Mouse (Mus musculus): ENCODE measurements at regions not wholly inside any gene's neighbourhood (a gene's known extent, or its start where the extent isn't known, plus 50 kb on each side); places are given as distances from the start of the nearest gene placed in this dataset.

DNA sequence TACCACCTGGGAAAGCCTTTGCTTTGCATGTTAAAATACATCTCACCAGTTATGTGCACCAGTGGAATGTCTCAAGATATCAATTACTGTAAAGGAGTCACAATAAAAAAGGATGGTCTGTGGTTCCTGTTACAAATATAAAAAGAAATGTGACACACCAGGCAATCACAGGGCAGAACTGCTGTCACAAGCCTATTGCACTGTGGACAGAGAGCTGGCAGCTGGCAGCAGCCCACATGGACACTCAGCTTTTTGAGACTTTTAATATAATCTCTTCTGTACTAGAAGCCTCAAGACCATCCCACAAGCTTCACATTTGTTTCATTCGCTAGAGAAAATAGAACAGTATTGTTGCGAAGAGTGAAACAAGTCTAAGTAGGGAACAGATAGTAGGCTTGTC, 197.7 kb downstream of the 1700129C05Rik start:
- 90% methylated on average over 2 of the region's 2 CpGs for WGBS
- Histone ChIP-seq H3K4me1 (ENCODE audit: control insufficient read depth, insufficient read depth, low read length) (peaks cover 5% of the 10 kb centered on the region; the same call in 1 of the 2 replicates), H3K27ac (ENCODE audit: insufficient read depth, low read length) (no peak overlapping the region), H3K27me3 (ENCODE audit: control insufficient read depth, insufficient read depth, low read length) (no peaks in the 10 kb centered on the region), H3K4me3 (replicated peaks; ENCODE audit: insufficient read depth, low read depth, low read length) (no peak overlapping the region)
- no peak for DNase-seq
- TF ChIP-seq POLR2A (IDR thresholded peaks at IDR 0.05; ENCODE audit: borderline replicate concordance, insufficient read depth, low read length) = no peak
- no peak for TF ChIP-seq CTCF (IDR thresholded peaks at IDR 0.05; ENCODE audit: borderline replicate concordance, insufficient read depth, low read depth, low read length)

GRCm38 (mm10) chr14:58943267-58943765, 199.4 kb downstream of the 1700129C05Rik start:
- Histone ChIP-seq H3K4me1 (ENCODE audit: control insufficient read depth, insufficient read depth, low read length) (peaks cover 12% of the 10 kb centered on the region), H3K27ac (ENCODE audit: insufficient read depth, low read length) (no peak overlapping the region), H3K4me3 (replicated peaks; ENCODE audit: insufficient read depth, low read depth, low read length) (no peak overlapping the region), H3K27me3 (ENCODE audit: control insufficient read depth, insufficient read depth, low read length) (no peaks in the 10 kb centered on the region)
- WGBS = 100% methylated on average over 1 of the region's 1 CpGs
- TF ChIP-seq CTCF (IDR thresholded peaks at IDR 0.05; ENCODE audit: borderline replicate concordance, insufficient read depth, low read depth, low read length) = no peak
- TF ChIP-seq POLR2A (IDR thresholded peaks at IDR 0.05; ENCODE audit: borderline replicate concordance, insufficient read depth, low read length) = no peak
- DNase-seq = no peak

DNA sequence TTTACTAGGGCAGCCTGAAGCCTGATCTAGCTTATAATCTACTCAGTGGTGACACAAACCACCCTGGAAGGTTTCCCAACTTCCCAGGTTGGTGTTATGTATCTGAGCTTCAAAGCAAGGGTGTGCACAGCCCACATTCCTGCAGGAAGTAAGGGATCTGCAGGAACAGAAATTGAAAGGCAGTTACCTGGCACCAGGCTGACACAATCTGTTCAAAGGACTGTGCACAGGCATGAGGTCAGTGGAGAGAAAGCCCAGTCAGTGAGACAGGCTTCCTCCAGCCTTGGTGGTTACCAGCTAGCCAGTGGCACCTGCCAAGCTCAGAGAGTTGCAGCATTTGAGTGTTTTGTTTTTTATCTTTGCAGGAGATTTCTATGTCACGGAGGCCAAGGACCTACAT, 203.6 kb downstream of the 1700129C05Rik start:
- WGBS = 10% methylated on average over 1 of the region's 1 CpGs
- TF ChIP-seq CTCF (IDR thresholded peaks at IDR 0.05; ENCODE audit: borderline replicate concordance, insufficient read depth, low read depth, low read length) (no peak), POLR2A (IDR thresholded peaks at IDR 0.05; ENCODE audit: borderline replicate concordance, insufficient read depth, low read length) (no peak)
- Histone ChIP-seq H3K4me1 (ENCODE audit: control insufficient read depth, insufficient read depth, low read length) (peaks cover 20% of the 10 kb centered on the region), H3K27me3 (ENCODE audit: control insufficient read depth, insufficient read depth, low read length) (no peaks in the 10 kb centered on the region), H3K4me3 (replicated peaks; ENCODE audit: insufficient read depth, low read depth, low read length) (no peak overlapping the region), H3K27ac (ENCODE audit: insufficient read depth, low read length) (peak overlapping the region; percentile 99; the same call in 1 of the 2 replicates)
- DNase-seq = peak; percentile 88 to 97

GRCm38 (mm10) chr14:58938601-58938970, 204.1 kb downstream of the 1700129C05Rik start:
- H3K27ac ChIP-seq (ENCODE audit: insufficient read depth, low read length) = peak overlapping the region; percentile 99
- H3K27me3 ChIP-seq (ENCODE audit: control insufficient read depth, insufficient read depth, low read length) = no peaks in the 10 kb centered on the region
- H3K4me1 ChIP-seq (ENCODE audit: control insufficient read depth, insufficient read depth, low read length) = peaks cover 20% of the 10 kb centered on the region
- DNase-seq = no peak
- TF ChIP-seq CTCF (IDR thresholded peaks at IDR 0.05; ENCODE audit: borderline replicate concordance, insufficient read depth, low read depth, low read length) (no peak), POLR2A (IDR thresholded peaks at IDR 0.05; ENCODE audit: borderline replicate concordance, insufficient read depth, low read length) (no peak)
- no peak overlapping the region for H3K4me3 ChIP-seq (replicated peaks; ENCODE audit: insufficient read depth, low read depth, low read length)
- WGBS = 15% methylated on average over 5 of the region's 5 CpGs

DNA sequence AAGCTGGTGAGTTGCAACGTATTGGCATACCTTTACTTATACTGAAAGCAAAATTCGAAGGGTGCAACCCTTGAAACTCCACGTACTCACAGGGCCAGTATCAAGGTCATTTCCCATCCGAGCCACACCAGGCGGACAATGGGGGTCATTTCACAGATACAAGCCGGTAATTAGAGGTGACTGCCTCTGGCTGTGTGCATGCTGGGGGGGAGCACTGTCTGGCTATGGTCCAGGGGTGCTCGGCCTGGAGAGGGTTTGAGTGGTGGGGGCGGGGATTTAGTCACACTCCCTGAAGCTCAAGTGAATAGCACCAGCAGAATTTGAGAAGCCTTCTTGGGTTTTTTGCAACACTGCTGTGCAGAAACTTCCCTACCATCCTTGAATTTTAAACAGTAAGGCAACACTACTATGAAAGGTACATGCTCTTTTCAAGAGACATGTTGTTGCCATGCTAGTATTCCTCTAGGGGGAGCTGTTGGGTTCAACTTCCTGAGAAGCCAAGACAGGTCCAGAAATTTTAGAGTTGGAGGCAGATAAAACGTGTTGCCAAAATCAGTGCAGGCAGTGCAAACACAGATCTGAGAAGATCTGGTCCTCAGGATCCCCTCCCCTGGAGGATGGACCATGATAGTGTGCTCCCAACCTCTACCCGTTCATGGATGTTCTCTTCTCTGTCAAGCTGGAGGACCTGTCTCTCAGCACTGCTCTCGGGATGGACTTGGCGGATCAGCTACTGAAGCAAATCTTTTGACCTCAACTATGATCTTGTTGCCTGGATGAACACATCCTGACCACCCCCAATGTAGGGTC, 204.7 kb downstream of the 1700129C05Rik start:
- Histone ChIP-seq H3K4me3 (replicated peaks; ENCODE audit: insufficient read depth, low read depth, low read length) (no peak overlapping the region), H3K4me1 (ENCODE audit: control insufficient read depth, insufficient read depth, low read length) (peaks cover 20% of the 10 kb centered on the region), H3K27me3 (ENCODE audit: control insufficient read depth, insufficient read depth, low read length) (no peaks in the 10 kb centered on the region), H3K27ac (ENCODE audit: insufficient read depth, low read length) (peak overlapping the region; percentile 99)
- DNase-seq = peak; percentile 49 to 52
- WGBS = 31% methylated on average over 12 of the region's 12 CpGs
- TF ChIP-seq POLR2A (IDR thresholded peaks at IDR 0.05; ENCODE audit: borderline replicate concordance, insufficient read depth, low read length) (no peak), CTCF (IDR thresholded peaks at IDR 0.05; ENCODE audit: borderline replicate concordance, insufficient read depth, low read depth, low read length) (peak; percentile 8; the same call in 1 of the 2 replicates)

DNA sequence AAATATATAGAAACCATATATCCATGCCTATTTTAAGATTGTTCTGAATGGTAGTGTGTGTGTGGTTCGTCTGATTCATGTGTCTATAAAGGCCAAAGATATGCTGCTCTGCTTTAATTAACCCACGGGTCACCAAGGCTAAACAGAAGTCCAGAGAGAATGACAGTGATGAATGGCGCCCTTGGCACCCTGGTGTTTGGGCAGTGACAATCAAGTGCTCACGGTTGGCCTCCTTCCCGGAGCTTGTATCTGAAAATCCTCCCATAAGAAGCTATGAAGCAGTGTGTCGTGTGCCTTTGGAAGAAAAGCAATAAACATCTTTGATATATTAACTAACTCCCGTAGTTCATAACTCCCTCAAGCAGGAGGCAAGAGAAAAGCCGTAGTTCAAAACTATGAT, 205.4 kb downstream of the 1700129C05Rik start:
- H3K27me3 ChIP-seq (ENCODE audit: control insufficient read depth, insufficient read depth, low read length) = no peaks in the 10 kb centered on the region
- H3K27ac ChIP-seq (ENCODE audit: insufficient read depth, low read length) = no peak overlapping the region
- no peak overlapping the region for H3K4me3 ChIP-seq (replicated peaks; ENCODE audit: insufficient read depth, low read depth, low read length)
- 33% methylated on average over 8 of the region's 8 CpGs for WGBS
- peak; percentile 41 to 59 for DNase-seq
- TF ChIP-seq CTCF (IDR thresholded peaks at IDR 0.05; ENCODE audit: borderline replicate concordance, insufficient read depth, low read depth, low read length) (no peak), POLR2A (IDR thresholded peaks at IDR 0.05; ENCODE audit: borderline replicate concordance, insufficient read depth, low read length) (no peak)
- peaks cover 20% of the 10 kb centered on the region for H3K4me1 ChIP-seq (ENCODE audit: control insufficient read depth, insufficient read depth, low read length)

DNA sequence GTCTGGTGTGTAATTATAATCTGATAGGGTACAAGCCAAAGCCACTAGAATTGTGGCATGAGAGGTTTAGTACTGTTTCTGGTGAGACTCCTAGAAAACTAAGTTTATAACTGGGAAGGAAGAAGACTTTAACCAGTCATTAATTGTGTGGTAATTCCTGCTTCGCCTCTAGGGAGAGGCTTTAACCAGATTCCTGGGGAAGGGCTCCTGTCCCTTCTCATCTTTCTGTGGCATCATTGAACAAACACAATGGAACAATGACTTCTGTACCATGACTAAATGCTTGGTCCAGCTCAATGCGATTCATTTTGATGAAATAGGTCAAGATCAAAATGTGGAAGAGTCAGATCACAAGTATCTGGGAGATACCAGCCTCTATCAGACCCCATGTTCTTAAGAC, 206.6 kb downstream of the 1700129C05Rik start:
- Histone ChIP-seq H3K4me3 (replicated peaks; ENCODE audit: insufficient read depth, low read depth, low read length) (no peak overlapping the region), H3K4me1 (ENCODE audit: control insufficient read depth, insufficient read depth, low read length) (peaks cover 20% of the 10 kb centered on the region), H3K27ac (ENCODE audit: insufficient read depth, low read length) (no peak overlapping the region), H3K27me3 (ENCODE audit: control insufficient read depth, insufficient read depth, low read length) (no peaks in the 10 kb centered on the region)
- no peak for TF ChIP-seq CTCF (IDR thresholded peaks at IDR 0.05; ENCODE audit: borderline replicate concordance, insufficient read depth, low read depth, low read length)
- TF ChIP-seq POLR2A (IDR thresholded peaks at IDR 0.05; ENCODE audit: borderline replicate concordance, insufficient read depth, low read length) = no peak
- DNase-seq = no peak
- WGBS = 72% methylated on average over 2 of the region's 2 CpGs

DNA sequence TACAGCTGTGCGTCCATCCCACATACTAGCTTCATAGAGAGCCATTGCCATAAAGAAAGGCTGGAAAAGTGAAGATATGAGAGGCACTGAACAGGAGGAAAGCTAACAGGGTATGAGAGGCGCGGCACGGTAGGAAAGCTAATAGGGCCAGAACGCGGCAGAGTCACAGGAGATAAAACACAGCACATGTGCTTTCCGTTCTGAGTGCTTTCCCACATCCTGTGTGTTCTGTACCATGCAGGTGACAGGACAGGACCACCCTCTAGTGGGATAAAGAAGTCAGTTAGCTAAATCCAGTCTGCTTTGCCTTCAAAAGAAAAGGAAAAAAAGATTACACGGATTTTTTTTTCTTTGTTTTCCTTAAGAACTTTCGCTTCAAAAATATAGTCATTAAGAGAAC, 224.8 kb downstream of the 1700129C05Rik start:
- H3K27ac ChIP-seq (ENCODE audit: insufficient read depth, low read length) = no peak overlapping the region
- no peak overlapping the region for H3K4me3 ChIP-seq (replicated peaks; ENCODE audit: insufficient read depth, low read depth, low read length)
- 75% methylated on average over 9 of the region's 9 CpGs for WGBS
- no peaks in the 10 kb centered on the region for H3K4me1 ChIP-seq (ENCODE audit: control insufficient read depth, insufficient read depth, low read length)
- no peaks in the 10 kb centered on the region for H3K27me3 ChIP-seq (ENCODE audit: control insufficient read depth, insufficient read depth, low read length)
- TF ChIP-seq POLR2A (IDR thresholded peaks at IDR 0.05; ENCODE audit: borderline replicate concordance, insufficient read depth, low read length) (no peak), CTCF (IDR thresholded peaks at IDR 0.05; ENCODE audit: borderline replicate concordance, insufficient read depth, low read depth, low read length) (no peak)
- DNase-seq = no peak
